Mouse (Mus musculus) neural tube, embryonic 10.5 days (tissue): Measurements from ENCODE around the gene Zmiz1.

ENCODE experiments used
- DNase-seq: peaks from one replicate; pipeline ENCODE4 v3.0.0-alpha.2; 2017; ENCODE audit warnings: low spot score; ENCODE audit errors: extremely low spot score

Zmiz1 gene

GRCm38 (mm10) chr14:25511564-25511963 lies 52.6 kb downstream of the Zmiz1 start:
- no peak for DNase-seq

GRCm38 (mm10) chr14:25511967-25512366 lies 53.0 kb downstream of the Zmiz1 start:
- DNase-seq, result no peak

DNA sequence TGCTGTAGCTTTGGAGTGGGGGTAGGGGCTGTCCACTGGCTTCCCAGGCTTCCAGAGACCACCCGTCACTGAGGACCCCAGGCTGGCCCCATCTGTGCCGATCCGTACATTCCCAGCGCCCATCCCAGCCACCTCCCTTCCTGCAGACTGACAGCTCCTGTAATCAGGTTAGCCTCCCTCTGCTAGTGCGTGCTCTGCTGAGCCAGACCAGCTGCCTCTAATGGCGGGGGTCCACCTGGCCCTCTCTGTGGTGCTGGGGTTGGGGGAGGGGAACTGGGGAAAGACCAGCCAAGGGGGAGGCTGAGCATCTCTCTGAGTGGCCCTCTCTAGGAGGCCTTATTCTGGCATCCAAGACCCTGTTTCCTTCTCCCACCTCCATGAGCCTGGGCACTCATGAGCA lies 53.8 kb downstream of the Zmiz1 start:
- DNase-seq, result no peak

DNA sequence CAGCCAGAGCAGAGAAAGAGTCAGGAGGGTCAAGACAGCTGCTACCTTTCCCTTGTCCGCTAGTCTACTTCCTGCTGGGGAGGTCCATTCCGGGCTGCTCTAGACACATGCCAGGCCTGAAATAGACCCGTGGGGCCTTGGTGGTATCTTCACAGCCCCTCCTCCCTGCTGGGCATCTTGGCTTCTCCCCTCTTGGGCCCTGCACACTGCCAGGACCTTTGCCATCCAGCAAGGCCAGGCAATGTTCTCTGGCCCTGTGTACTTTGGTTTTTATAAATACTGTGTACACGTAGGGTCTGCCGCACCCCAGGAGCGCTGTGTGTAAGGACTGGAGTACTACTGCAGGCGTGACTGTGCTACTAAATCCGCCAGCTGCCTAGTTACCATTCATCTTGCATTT lies 54.5 kb downstream of the Zmiz1 start:
- DNase-seq, result no peak

DNA sequence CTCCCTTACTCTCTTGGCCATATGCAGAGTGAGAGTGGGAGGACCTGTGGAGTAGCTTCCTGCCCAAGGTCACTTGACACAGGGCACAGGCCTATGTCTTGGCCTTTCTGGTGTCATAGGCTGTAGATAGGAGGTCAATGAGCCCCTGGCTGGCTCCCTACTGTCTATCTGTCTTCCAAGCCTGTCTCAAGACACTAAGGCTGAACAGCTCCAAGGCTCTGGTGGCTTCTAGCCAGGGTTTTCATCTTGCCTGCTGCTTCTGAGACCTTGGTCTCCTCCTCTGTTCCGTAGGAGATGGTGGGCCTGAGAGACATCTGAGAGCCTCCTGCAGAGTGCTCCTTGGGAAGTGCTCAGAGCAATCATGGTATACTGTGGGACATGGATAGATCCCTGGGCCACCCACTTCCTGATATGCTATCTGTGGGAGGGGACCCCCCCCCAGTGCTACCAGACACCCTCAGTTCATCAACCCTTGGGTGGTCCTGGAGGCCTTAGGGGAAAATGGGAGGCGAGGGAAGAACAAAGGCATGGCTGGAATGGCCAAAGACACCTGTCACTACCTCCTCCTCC lies 56.0 kb downstream of the Zmiz1 start:
- no peak for DNase-seq

DNA sequence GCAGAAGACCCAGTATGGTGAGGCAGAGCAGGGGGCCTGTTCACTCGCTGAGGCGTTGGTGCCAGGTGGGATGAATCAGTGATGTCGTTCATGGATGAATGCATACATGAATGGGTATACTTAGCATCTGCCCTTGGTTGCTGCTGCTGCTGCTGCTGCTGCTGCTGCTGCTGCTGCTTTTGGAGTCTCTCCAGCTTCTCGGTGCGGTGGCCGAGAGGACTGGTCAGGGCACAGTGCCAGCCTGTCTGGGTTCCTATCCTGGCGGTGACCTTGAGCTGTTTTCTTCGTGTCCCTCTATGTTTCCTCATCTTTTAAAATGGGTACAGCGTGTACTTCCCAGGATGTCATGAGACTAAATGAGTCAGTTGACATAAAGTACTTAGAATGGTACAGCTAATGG lies 56.9 kb downstream of the Zmiz1 start:
- DNase-seq, result no peak

GRCm38 (mm10) chr14:25516640-25517591 lies 57.9 kb downstream of the Zmiz1 start:
- DNase-seq, result no peak

GRCm38 (mm10) chr14:25518645-25519044 lies 59.7 kb downstream of the Zmiz1 start:
- no peak for DNase-seq

DNA sequence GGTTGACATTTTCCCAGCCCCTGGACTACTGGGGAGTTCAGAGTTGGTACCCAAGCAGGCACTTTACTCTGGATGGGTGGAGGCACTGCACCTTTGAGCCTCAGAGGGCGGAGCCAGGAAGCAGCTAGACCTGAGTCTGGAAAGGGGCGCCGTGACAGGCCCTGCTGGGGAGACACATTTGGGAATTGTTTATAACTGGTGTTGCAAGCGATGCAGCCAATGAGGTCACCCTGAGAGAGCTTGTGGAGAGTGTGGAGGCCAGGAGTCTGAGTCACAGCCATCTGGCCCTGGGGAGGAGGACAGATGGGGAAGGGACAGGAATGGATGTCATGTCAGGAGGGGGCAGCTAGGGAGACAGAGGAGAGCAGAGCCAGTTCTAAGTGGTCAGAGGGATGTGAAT lies 60.7 kb downstream of the Zmiz1 start:
- no peak for DNase-seq

DNA sequence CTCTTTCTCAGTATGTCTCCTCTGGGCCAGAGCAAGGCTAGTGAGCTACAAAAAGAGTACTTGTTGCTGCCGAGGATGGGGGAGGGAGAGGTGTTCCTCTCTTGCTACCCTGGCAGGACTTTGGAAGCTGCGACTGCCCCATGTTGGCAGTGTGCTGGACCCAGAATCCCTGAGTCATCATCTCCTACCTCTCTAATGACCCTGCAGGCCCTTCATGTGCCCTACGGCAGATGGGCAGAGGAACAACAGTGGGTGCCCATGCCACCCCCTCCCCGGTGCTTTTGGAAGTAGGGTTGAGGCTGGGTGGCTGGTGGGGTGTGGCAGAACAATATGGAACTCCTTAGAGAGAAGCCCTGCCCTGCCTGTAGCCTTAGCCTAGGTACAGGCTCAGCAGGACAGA lies 61.6 kb downstream of the Zmiz1 start:
- no peak for DNase-seq

DNA sequence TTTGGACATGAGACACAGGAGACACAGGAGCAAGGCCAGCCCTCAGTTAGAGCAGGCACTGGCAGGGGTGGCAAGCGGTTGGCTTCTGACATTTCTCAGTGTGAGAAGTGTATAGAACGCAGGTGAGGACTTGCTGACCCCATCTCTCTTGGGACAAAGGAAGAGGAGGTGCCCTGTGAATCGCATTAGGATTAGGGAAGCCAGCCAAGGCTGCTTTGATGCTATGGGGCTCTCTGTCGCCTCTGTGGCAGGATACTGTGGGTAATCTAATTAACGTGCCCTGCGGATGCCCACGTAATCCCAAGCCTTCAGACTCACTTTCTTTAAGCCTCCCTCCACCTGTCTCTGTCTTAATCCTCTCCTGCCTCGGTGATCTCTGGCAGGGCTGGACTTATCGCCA lies 62.0 kb downstream of the Zmiz1 start:
- DNase-seq, result no peak

DNA sequence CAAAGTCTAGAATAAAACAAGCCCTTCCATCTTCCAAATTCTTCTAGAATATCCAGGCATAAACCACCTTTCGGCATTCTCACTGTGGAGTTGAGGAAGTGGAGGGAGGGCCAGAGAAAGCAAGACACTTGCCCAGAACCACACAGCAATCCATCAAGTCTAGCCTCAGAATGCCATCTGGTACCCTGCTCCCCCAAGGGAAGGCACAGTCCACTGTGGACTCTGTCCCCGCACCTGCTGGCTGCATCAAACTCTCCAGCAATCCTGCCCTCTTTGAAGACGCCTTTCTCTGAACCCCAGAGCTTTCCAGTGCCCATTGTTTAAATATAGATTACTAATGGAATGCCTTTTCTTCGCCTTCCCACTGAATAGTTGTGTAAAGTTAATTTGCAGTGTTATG lies 62.5 kb downstream of the Zmiz1 start:
- DNase-seq, result no peak

GRCm38 (mm10) chr14:25522415-25522814 lies 63.4 kb downstream of the Zmiz1 start:
- DNase-seq, result no peak

GRCm38 (mm10) chr14:25523230-25524110 lies 64.5 kb downstream of the Zmiz1 start:
- no peak for DNase-seq

DNA sequence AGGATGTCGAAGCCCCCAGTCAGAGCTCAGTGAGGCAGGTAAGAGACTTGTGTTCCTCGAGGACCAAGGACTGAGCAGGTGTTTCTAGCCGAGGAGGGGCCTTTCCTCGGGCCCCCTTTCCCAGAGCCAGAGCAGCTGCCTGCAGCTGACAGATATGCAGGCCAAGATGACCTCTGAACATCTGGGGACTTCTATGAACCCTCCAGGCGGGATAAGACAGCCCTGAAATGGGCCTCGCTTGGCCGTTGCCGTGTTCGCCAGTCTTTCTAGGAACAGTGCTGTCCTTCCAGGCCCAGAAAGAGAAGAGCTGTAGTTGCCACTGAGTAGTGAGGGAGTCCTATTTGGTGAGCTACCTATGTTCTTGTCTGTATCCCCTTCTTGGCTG lies 65.1 kb downstream of the Zmiz1 start:
- no peak for DNase-seq

GRCm38 (mm10) chr14:25524884-25525283 lies 65.9 kb downstream of the Zmiz1 start:
- DNase-seq, result no peak

DNA sequence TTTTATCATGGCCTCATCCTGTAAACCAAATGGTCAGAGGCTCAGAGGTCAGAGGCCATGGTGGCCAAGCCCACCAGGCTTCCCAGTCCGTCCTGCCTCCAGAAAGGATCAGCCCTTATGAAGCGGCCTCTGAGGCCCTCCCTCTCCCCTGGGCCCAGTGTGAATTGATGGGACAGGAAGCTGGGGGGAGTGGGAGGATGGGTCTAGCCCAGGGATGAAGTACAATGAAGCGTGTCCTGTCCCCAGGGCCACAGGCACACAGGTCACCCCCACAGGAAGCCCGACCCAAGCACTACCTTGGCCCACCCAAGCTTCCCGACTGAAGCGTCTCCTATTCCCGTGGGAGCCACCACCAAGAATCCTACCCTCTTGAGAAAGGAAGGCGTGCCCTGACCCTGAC lies 66.7 kb downstream of the Zmiz1 start:
- no peak for DNase-seq

DNA sequence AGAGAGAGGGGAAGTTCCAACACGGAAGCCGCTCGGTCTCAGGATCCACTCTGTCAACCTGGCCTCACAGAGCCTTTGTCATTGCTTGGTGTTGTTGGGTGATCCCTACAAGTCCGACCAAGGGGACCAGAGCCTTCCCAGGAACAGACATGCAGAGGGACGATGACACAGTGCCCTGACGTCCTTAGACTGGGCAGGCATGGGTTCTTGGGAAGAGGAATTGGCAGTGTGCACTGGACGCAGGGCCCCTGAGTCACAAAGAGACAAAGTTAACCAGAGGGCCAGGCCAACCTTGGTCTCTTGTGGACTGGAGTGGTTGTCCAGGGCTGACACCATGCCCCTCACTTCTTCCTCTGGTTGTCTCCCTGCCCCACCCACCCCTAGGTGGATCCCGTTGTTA lies 67.9 kb downstream of the Zmiz1 start:
- DNase-seq, result no peak

DNA sequence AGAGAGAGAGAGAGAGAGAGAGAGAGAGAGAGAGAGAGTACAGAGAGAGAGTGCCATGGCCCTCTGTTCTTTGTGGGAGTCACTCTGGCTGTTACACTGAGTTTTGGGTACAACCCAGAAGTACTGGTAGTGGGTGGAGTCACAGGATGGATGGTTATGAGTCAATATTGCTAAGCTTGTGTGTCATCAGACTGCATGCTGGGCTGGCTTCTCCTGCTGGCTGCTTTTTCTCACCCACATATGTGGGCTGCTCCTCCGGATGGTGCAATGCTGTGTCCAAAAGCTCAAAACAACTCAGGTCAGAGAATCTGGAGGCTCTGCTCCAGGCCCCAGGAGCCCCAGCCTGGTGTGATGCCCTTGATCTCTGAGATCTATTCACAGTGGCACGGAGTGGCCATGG lies 68.3 kb downstream of the Zmiz1 start:
- DNase-seq, result no peak

DNA sequence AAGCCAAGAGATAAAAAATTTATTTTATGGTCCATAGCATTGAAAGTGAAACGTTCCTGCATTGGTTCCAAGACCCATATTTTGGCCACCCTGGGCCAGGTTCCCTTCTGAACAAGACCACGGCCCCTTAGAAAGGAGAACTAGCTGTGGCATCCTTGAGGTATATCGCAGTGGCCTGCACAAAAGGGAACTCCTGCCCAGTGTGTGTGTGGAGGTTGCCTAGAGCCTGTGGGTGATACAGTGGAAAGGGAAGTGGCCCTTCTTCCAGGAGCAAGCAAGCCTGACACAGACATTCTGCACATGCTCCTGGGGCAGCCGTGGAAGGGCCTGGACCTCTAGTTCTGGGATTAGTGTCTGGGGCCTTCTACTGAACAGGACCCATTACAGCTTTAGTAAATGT lies 71.4 kb downstream of the Zmiz1 start:
- no peak for DNase-seq

DNA sequence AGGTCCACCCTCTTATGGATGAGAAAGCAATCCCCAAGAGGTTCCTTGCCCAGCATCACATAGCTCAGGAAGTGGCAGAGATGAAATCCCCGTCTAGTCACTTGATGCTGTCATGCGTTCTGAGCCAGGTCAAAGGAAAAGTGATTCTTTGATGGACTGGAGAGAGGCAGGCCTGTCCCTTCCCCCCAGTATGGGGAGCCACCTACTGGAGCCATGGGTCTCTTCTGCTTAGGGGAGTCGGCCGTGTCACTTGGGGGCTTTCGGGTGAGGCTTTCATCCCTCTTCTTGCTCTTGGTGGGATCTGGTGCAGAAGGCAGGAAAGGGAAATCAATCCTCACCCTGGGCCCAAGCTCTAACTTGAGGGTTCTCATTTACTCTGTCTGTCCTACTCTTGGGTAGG lies 71.8 kb downstream of the Zmiz1 start:
- DNase-seq, result no peak

DNA sequence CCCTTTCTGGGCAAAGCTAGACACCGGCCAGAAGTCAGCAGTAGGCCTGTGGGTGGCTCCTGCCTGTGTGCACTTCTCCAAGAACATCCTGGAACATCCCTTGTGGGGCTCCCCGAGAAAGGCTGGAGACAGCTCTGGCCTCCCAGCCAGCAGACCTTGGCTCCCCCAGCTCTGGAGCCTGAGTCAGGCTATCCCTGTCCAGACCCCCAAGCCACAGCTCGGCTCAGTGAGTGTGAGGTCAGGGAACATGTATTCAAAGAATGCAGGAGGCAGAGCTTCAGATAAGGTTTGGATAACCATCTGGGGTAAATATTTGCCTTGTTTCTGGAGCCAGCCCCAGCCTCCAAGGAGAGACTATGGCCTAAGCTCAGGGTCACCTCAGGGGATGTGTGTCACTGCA lies 74.0 kb downstream of the Zmiz1 start:
- no peak for DNase-seq
